Mouse (Mus musculus): ENCODE measurements around the gene Adamts6.

Adamts6 gene

DNA sequence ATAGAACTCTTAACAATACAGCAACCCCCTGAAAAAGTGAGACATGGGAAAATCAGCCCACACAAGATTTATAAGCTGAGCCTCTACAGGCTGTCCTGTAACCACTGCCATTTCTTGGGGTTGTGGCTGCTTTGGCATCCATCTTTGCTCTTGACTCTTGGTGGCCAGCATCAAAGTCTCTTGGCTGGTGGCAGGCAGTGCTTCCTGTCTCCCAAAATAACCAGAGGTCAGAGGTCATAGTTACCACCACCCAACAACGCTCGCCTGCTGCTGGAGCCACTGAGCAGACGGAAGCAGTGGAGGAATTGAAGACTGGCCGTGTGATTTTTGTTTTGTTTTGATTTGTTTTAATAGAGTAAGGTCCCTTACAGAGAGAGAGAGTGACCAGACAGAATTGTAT is 228.5 kb downstream of the Adamts6 start:
- CTCF ChIA-PET: no interaction called here

DNA sequence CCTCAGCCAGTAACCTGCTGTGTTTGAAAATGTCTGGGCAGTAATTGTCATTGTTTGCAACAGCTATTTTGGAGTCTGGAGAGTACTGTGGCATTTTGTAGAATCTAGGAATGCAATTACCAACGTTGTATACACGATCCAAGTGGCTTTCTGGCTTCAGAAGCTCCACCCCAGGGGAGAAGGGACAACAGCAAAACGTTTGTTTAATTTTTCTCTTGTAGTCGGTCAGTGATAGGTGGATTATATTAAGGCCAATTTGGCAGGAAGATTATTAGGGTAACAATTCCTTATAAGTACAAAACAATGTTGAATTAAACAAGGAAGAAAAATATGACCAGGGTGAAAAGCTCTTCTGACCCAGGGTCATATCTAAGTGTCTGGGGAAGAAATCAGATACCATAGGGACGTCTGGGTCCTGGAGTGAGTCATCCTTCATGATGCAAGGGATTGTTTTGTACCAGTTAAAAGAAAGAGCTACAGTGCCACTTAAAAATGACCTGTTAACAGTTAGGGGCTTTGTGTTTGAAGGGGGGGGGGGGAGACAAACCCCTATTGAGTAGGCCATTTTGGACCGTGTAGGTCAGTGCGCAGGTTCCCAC is 229.2 kb downstream of the Adamts6 start:
- CTCF ChIA-PET: no interaction called here

DNA sequence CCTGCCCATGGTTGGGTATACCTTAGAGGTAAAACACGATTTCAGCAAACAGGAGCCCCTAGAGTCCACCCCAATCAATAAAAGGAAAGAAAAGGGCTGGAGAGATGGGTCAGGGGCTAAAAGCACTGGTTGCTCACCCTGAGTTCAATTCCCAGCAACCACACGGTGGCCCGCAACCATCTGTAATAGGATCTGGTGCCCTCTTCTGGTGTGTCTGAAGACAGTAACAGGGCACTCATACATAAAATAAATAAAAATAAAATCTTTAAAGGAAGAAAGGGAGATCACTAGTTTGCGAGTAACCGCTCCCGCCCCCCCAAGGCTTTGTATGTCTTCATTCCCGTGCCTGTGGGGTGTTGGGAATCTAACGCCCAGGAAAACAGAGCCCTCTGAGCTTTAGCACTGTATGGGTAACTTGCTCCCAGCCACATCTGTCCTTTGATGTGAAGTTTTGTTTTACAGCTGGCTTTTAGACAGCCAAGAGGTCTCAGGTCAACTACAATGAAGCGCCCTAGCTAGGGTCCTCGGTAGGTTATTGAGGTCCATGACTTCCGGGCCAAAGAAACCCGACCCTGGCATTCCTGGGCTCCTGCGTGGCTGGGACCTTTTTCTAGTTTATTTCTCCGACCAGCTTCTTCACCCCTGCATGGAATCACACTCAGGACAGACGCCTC is 230.1 kb downstream of the Adamts6 start:
- CTCF ChIA-PET: no interaction called here

DNA sequence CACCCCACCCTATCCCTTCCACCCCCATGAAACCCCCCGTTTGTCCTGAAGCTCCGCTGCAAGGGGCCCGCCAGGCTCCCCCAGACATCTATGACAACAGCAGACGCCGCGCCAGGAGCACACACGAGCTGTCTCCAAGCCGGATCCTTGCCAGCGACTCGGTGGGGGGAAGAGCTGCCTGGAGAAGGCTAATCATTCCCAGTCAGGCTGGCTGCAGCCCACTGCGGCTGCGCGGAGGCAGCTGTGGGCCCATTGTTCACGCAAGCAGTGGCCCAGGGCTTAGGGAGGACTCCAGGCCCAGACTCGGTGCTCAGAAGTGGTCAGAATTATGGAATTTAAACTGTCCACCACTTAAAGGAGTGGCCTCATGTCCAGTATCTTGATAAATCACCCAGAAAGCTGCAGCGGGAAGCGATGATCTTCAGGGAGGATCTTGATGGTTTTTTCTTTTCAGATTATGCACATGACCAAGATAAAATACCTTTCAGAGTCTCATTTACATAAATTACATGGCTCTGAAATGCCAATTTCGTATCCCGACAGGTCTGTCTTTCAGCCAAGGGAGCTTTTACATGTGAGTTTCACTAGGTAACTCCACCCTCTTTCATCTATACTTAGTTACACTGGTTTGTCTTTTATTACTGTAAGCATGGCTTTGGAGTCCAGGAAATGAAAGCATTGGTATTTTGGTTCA is 230.8 kb downstream of the Adamts6 start:
- CTCF ChIA-PET: no interaction called here

DNA sequence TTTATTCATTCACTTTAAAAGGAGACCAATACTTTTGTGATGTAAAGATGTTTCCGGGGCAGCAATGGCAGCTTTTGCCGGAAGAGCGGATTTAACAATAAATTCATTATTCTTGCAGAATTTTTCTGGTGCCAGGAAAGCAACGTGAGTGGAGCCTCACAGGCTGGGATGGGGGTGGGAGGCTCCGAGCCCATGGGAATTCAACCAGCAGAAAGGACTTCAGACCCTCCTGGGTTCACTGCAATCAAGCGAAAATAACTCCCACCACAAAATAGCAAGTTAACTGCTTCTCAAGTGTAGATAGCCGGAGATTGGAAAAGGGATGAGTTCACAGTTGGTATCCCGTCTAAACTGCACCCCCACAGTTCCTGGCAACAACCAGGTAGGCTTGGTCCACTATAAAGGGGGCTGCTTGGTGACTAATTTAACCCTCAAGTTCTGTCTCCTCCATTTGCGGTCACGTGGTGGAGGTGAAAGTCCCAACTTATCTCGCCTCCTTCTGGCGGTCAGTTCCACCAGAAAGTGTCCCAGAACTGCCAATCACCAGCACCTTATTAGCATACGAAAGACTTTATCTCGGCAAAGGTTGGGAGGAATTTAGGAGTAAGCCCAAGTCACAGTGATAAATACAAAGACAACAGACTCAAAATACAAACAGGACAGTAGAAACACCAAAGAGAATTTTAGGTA is 231.5 kb downstream of the Adamts6 start:
- CTCF ChIA-PET: no interaction called here

DNA sequence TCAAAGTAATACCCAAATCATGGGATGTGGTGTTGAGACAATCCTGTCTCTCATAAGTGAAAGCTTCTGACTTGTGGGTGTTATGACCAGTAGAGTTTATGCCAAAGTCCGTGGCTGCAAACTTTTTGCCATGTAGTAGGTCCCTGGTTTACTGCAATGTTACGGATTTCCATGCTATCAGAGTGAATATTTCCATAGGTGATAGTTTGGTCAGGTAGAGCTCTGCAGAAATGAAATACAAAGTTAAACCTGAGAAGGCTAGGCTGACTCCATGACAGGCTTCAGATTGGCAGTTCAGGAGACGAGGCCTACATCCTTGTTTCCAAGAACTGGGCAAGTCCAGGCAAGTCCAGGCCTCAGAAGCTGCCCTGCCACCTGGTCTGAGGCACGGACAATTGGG is 232.3 kb downstream of the Adamts6 start:
- CTCF ChIA-PET: no interaction called here

DNA sequence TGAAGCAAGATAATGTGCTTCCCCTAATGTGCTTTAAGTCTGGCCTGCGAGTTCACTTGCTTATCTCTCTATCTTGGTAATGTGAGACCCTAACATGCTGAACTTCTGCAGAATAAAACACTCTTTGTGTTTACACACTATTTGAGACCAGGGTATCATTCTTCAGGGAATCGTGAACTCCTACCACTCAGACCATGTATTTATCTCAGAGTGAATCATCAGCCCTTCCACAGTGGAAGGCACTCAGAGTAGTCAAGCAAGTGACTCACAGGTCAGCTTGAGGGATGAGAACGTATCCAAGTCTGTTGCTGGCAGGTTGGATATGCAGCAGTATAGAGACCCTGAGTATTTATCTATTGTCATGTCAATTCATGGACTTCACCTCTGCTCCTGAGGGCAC is 232.8 kb downstream of the Adamts6 start:
- CTCF ChIA-PET: no interaction called here

DNA sequence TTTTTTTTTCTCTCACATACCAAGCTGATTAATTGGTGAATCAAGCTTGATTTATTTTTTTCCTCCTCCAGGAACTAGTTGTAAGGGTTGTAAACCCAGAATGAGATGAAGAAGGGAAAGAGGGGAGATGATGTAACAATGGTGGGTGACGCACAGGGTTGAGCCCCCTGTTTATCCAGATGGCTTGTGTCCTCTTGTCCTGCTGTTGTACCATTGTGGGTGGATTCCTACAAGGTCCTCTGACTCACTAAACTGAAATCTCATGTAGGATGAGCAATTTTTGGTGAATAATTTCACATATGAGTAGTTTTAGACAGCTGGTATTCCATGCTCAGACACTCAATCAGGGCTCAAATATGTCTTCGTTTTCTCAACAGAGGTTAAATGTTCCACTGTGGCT is 233.9 kb downstream of the Adamts6 start:
- CTCF ChIA-PET: interaction anchor here (0.6 kb wide), 1 partner anchor 379 kb away, joined by 19 read pairs; no protein-coding TSS in a partner anchor

DNA sequence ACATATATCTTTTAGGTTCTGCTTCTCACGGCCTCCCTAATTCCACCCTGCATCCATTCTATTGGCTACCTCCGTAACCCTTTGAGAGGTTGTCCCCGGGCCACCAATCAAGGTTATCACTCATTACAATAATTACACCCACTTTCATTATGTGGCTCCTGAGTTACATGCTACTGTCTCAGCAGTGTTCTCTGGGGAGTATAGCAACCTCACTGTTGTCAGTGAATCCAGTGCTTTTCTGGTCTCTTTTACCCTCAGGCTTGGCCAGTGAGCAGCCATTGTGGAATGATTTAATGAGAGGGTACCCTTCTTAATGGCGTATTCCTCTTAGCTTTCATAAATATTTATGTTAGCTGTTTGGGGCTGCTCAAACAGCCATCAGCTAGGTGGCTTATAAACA is 238.0 kb downstream of the Adamts6 start:
- CTCF ChIA-PET: interaction anchor here (0.6 kb wide), 1 partner anchor 60 kb away, joined by 15 read pairs; no protein-coding TSS in a partner anchor

DNA sequence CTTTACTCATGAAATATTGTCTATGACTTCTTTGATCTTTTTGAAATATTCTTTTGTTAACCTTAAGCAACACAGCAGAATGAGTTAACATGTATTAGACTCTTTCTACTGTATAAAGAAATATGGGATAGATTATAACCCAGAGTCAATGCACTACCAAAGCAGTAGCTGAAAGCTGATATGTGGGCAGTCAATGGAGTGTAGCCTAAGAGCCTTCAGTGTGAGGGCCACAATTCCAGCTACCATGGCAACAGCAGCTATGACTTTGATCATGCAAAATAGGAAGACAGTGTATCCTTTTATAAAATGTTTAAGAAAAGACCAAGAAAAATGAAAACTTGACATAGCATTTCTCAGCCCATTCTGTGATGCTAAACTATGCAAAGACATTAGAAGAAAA is 241.6 kb downstream of the Adamts6 start:
- CTCF ChIA-PET: no interaction called here

DNA sequence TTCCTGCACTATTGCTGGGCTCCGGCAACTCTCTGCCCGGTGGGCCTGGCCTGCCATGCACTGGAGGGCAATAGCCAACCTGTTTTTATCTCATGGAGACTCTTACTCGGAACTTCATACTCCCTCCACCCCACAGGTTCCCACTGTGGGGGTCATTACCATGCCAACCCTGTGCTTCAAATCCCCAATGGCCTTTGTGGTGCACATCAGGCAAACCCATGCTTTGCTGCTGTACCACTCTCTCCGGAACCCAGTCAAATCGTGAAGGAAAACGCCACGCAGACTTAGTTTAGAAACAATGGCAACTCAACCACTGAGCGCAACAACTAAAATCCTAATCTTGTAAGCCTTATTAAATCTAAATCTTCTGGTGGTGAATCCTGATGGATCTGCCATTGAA is 244.2 kb downstream of the Adamts6 start:
- CTCF ChIA-PET: no interaction called here

DNA sequence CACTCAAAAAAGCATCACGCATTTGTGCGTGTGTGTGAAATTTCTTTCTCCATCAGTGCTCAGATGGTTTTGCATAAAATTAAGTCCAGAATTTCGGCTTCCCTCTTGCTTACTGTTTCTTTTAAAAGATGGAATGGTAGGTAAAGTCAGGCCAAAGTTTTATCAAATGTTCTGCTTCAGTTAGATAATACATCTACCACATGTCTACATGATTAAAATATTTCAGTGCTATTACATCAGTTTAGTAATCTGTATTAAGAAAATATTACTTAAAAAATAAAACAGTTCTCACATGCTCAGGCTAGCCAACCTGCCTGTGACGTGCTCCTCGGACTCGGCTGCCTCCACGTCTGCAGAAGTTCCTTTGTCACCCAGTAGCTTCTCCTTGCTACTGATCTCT is 245.1 kb downstream of the Adamts6 start:
- CTCF ChIA-PET: no interaction called here

DNA sequence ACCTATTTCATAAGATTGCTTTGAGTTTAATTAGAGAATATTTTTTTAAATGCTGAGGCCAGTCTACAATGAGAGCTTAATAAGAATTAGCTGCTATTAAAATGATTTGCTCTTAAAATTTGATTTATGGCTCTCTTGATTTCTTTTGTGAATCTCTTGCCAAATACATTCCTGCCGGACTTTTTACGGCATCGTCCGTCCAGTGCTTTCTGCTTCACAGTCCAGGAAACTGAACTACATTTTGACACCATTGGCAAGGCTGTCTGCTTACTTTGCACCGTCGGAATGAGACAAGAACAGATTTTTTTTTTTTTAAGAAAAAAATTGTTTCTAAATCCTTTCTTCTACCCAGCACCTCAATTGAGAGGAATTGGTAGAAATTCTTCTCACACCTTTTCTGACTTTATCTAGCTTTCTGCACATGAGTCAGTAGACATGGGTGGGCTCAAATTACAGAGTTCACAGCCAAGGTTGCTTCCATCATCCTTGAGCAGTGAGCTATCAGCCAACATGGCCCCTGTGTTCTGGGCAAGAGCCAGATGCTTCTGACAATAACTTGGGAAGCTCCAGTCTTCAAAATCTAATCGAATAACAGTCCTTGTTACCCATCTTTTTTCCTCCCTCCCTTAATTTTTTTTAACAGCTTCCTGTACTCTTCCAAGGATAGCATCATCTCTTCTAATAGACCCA is 246.3 kb downstream of the Adamts6 start:
- CTCF ChIA-PET: no interaction called here

DNA sequence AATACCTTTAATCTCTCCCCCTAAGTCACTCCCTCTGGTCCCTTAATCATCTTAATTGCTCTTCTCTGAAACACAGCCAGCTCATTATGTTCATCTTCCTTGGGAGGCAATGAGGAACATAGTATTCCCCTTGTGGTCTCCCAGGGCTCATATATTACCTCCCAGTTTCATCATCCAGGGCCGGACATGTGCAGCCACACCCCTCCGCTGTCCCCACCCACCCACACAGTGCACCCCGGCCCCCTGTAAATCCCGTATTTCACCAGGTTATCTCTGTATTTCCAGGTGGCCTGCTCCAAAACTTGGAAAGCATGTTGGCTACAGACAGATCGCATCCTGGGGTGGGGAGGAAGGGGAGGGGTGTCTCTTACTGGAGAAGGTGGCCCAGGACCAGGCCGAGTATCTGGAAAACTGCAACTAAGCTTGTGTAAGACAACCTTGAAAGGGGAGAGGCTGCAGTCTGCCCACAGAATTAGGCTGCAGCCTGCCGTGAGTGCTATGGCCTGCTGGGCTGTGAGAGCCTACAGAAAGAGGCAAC is 253.3 kb downstream of the Adamts6 start:
- CTCF ChIA-PET: no interaction called here

DNA sequence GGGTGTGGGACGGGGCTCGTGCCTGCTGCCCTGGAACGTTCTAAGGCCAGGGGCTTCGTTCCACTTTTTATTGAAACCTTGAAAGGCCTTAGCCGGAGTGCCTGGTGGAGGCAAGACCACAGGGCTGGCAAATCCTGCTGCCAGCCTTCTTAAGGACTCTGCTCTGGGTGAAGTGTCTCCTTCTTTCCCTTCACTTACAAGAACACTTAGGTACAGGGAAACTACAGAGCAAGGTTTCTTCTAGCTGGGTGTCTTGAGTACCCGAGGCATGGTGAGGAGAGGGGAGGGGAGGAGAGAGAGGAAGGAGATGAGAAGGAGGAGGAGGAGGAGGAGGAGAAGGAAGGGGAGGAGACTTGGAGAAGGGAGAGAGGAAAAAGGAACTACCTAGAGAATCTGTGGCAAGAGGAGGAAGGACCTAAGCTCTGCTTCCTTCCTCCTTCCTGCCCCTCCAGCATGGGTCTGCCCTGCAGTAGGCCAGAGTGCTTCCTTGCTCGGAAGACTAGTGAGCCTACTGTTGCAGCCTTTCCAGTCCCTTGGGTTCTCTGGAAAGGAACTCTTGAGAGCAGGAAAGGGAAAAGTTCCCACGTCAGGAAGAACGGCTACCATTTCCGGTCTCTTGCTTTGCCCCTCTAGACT is 254.6 kb downstream of the Adamts6 start:
- CTCF ChIA-PET: no interaction called here

DNA sequence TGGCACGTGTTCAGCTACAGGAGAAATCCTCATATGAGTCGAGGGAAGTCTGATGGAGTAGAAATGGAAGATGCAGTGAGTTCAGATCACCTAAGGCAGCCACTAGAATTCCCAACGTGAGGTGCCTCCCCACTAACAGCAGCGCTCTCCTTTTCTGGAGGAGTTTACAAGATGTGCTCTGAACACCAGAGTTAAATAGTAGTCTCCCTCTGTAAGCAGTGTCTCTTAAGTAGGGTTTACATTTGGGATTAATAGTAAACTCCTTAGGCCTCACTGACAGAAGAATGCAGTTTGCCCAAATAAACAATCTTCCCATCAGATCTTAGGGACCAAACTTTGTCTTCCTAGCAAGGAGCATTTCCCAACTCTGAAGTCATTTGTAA is 255.1 kb downstream of the Adamts6 start:
- CTCF ChIA-PET: no interaction called here

Measured in spleen, embryonic (tissue).